Mouse (Mus musculus) E14TG2a.4 (cell line): ENCODE measurements around the gene Hist1h2be.
A peak's percentile ranks its signal among the peaks of the same experiment; 100 is the strongest.
"Not testable (repeated sequence)": the region's sequence is repeated elsewhere in the genome, so short reads cannot be mapped to it uniquely, and the experiment has no call there.

ENCODE experiments used
- H3K27me3 ChIP-seq: 2 replicates; pipeline ENCODE4 v1.6.1; 2014; ENCODE audit warnings: low read length, control low read depth; ENCODE audit not compliant: insufficient read depth
- H3K36me3 ChIP-seq: 2 replicates; pipeline ENCODE4 v1.6.1; 2014; ENCODE audit warnings: low read length, control low read depth; ENCODE audit not compliant: insufficient read depth
- H3K4me1 ChIP-seq: replicated peaks from 2 replicates; pipeline ENCODE4 v1.6.1; 2014; ENCODE audit warnings: low read depth, low read length, control low read depth
- H3K4me3 ChIP-seq: replicated peaks from 2 replicates; pipeline ENCODE4 v1.5.1; 2014; ENCODE audit warnings: mild to moderate bottlenecking, low read length
- H3K9me3 ChIP-seq: 2 replicates; pipeline ENCODE4 v1.6.1; 2014; ENCODE audit warnings: low read length, control low read depth
- CTCF ChIP-seq: conservative IDR thresholded peaks from 2 replicates; pipeline ENCODE4 v1.5.1; 2014; ENCODE audit warnings: low read length
- NANOG ChIP-seq: IDR thresholded peaks from 2 replicates; pipeline ENCODE4 v1.6.1; 2014; ENCODE audit warnings: borderline replicate concordance, low read length, mixed read lengths
- POU5F1 ChIP-seq: IDR thresholded peaks from 2 replicates; pipeline ENCODE4 v1.6.1; 2014; ENCODE audit warnings: low read length, borderline replicate concordance

The Hist1h2be gene

GRCm38 (mm10) chr13:23546694-23547093 lies 74.2 kb downstream of the Hist1h2be start:
- no peaks in the 10 kb centered on the region for H3K27me3 ChIP-seq
- no peak for TF ChIP-seq NANOG
- no peak for TF ChIP-seq CTCF
- no peak for TF ChIP-seq POU5F1
- peaks cover 23% of the 10 kb centered on the region for H3K4me1 ChIP-seq
- no peak overlapping the region for H3K4me3 ChIP-seq
- H3K9me3 ChIP-seq: no peaks in the 10 kb centered on the region
- no peaks in the 10 kb centered on the region for H3K36me3 ChIP-seq

DNA sequence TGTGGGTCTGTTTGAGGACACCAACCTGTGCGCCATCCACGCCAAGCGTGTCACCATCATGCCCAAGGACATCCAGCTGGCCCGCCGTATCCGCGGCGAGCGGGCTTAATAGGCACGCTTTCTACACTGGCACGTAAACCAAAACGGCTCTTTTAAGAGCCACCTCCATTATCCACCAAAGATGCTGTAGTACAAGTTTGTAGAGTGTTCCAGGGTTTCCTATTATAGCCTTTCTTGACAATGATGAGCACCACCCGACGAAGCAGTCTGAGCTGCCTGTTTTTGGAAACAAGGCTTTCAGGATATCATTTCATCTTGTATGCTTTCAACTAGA lies 76.2 kb downstream of the Hist1h2be start:
- Histone ChIP-seq H3K4me3 (peak overlapping the region; percentile 74), H3K4me1 (peaks cover 18% of the 10 kb centered on the region)
- not testable (repeated sequence) for H3K27me3 ChIP-seq, H3K36me3 ChIP-seq, H3K9me3 ChIP-seq

GRCm38 (mm10) chr13:23543965-23544786 lies 76.7 kb downstream of the Hist1h2be start, which contains the start of gene Hist1h3f:
Gene Hist1h3f (plus strand): TSS chr13:23544052.
- Histone ChIP-seq H3K9me3 (no peaks in the 10 kb centered on the region), H3K27me3 (no peaks in the 10 kb centered on the region), H3K4me1 (peaks cover 18% of the 10 kb centered on the region), H3K36me3 (no peaks in the 10 kb centered on the region), H3K4me3 (peak within 1 kb of the TSS; percentile 74)
- TF ChIP-seq NANOG (no peak), POU5F1 (no peak), CTCF (no peak)

DNA sequence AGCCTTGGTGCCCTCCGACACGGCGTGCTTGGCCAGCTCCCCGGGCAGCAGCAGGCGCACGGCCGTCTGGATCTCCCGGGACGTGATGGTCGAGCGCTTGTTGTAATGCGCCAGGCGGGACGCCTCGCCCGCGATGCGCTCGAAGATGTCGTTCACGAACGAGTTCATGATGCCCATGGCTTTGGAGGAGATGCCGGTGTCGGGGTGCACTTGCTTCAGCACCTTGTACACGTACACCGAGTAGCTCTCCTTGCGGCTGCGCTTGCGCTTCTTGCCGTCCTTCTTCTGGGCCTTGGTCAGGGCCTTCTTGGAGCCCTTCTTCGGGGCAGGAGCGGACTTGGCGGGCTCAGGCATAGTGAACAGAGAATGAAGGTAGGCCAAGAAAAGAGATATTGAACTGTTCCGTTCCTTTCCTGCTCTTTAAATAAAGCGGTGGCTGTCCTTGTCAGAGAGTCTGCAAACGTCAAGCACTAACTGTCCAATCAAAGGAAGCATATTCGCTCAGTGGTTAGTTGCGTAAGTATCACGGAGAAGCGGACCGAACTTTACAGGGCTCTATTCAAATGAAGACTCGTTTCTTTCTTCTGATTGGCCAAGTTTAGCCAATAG lies 77.8 kb downstream of the Hist1h2be start, which contains the start of gene Hist1h2bh:
TSS of gene Hist1h2bh (minus strand) at position 394 of the 609 bp plus-strand sequence.
- H3K36me3 ChIP-seq, H3K27me3 ChIP-seq, H3K9me3 ChIP-seq: not testable (repeated sequence)
- H3K4me3 ChIP-seq: peak within 1 kb of the TSS; percentile 74
- peaks cover 21% of the 10 kb centered on the region for H3K4me1 ChIP-seq

- not testable (repeated sequence) for H3K27me3 ChIP-seq, H3K36me3 ChIP-seq, H3K9me3 ChIP-seq
- Histone ChIP-seq H3K4me3 (peak overlapping the region; percentile 74), H3K4me1 (peaks cover 26% of the 10 kb centered on the region)
Observed at GRCm38 (mm10) chr13:23542225-23542980, 78.5 kb downstream of the Hist1h2be start.

GRCm38 (mm10) chr13:23541497-23541896 lies 79.4 kb downstream of the Hist1h2be start:
- Histone ChIP-seq H3K27me3 (no peaks in the 10 kb centered on the region), H3K36me3 (no peaks in the 10 kb centered on the region; the same call in 1 of the 2 replicates), H3K4me3 (no peak overlapping the region), H3K4me1 (peaks cover 29% of the 10 kb centered on the region), H3K9me3 (no peaks in the 10 kb centered on the region)
- TF ChIP-seq NANOG: no peak
- no peak for TF ChIP-seq POU5F1

DNA sequence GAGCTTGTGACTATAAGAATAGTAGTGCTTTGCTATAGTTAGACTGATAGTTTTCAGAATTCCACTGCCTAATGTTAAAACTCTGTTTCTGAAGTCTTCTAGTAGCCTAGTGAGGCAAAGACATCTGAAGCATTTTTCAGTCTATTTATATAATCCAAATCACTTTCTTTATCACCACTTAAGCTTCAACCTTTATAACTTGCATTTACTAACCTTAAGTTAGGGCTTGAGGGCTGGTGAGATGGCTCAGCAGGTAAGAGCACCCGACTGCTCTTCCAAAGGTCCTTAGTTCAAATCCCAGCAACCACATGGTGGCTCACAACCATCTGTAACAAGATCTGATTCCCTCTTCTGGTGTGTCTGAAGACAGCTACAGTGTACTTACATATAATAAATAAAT lies 81.1 kb downstream of the Hist1h2be start:
- H3K4me3 ChIP-seq, H3K36me3 ChIP-seq, H3K9me3 ChIP-seq, H3K27me3 ChIP-seq: not testable (repeated sequence)
- H3K4me1 ChIP-seq: peaks cover 25% of the 10 kb centered on the region

- no peaks in the 10 kb centered on the region for H3K27me3 ChIP-seq
- peaks cover 24% of the 10 kb centered on the region for H3K4me1 ChIP-seq
- TF ChIP-seq CTCF (no peak), NANOG (no peak), POU5F1 (no peak)
- H3K9me3 ChIP-seq: no peaks in the 10 kb centered on the region
- no peak overlapping the region for H3K4me3 ChIP-seq
- no peaks in the 10 kb centered on the region; the same call in 1 of the 2 replicates for H3K36me3 ChIP-seq
Observed at GRCm38 (mm10) chr13:23538249-23538648, 82.7 kb downstream of the Hist1h2be start.
